Mouse (Mus musculus): ENCODE measurements around the gene Gngt1. TPM values are rescaled to one million over a fixed set of nuclear protein-coding genes. Genes with fewer than 3 reads are reported as not detected.

The Gngt1 gene
- polyA plus RNA-seq (2016; fragmentation: Nextera tagmentation; extraction: Ambion mirVana) = not detected in 2 replicates

GRCm38 (mm10) chr6:3993492-3993891, at the start of gene Gngt1:
Gngt1 (plus strand) TSS chr6:3993792.
- H3K9ac ChIP-seq = no peak within 1 kb of the TSS

GRCm38 (mm10) chr6:3954969-3955368, 38.6 kb upstream of the Gngt1 start:
- Histone ChIP-seq H3K36me3 (no peaks in the 10 kb centered on the region), H3K27ac (no peak overlapping the region), H3K4me1 (no peaks in the 10 kb centered on the region), H3K4me3 (no peak overlapping the region), H3K9ac (no peak overlapping the region), H3K4me2 (replicated peaks) (no peak overlapping the region), H3K9me3 (no peaks in the 10 kb centered on the region), H3K27me3 (replicated peaks) (no peaks in the 10 kb centered on the region)
- ATAC-seq (ENCODE audit: low FRiP score, low read depth) = no peak
- 44% methylated on average over 4 of the region's 4 CpGs for WGBS

More at GRCm38 (mm10) chr6:3993492-3993891, at the start of gene Gngt1:
- ATAC-seq (ENCODE audit: low FRiP score, low read depth) = no peak
- no peak within 1 kb of the TSS for H3K4me2 ChIP-seq (replicated peaks)
- no peak within 1 kb of the TSS for H3K4me3 ChIP-seq
- 89% methylated on average over 6 of the region's 6 CpGs for WGBS
- no peaks in the 10 kb centered on the region for H3K4me1 ChIP-seq
- no peaks in the 10 kb centered on the region for H3K9me3 ChIP-seq
- H3K27ac ChIP-seq = no peak within 1 kb of the TSS
- H3K27me3 ChIP-seq (replicated peaks) = no peaks in the 10 kb centered on the region
- no peaks in the 10 kb centered on the region for H3K36me3 ChIP-seq

GRCm38 (mm10) chr6:3967676-3968626, 25.6 kb upstream of the Gngt1 start:
- WGBS = 30% methylated on average over 31 of the region's 31 CpGs
- H3K4me1 ChIP-seq = no peaks in the 10 kb centered on the region
- H3K4me3 ChIP-seq = no peak overlapping the region; the same call in 1 of the 2 replicates
- no peak for ATAC-seq (ENCODE audit: low FRiP score, low read depth)
- no peak overlapping the region for H3K27ac ChIP-seq
- no peaks in the 10 kb centered on the region for H3K9me3 ChIP-seq
- peak overlapping the region; percentile 44 for H3K4me2 ChIP-seq (replicated peaks)
- H3K36me3 ChIP-seq = no peaks in the 10 kb centered on the region
- no peak overlapping the region for H3K9ac ChIP-seq
- no peaks in the 10 kb centered on the region for H3K27me3 ChIP-seq (replicated peaks)

- WGBS = 80% methylated on average over 1 of the region's 1 CpGs
- Histone ChIP-seq H3K36me3 (no peaks in the 10 kb centered on the region), H3K27ac (no peak overlapping the region), H3K9ac (no peak overlapping the region), H3K9me3 (no peaks in the 10 kb centered on the region), H3K4me1 (no peaks in the 10 kb centered on the region), H3K4me2 (replicated peaks) (no peak overlapping the region), H3K27me3 (replicated peaks) (no peaks in the 10 kb centered on the region), H3K4me3 (no peak overlapping the region)
- ATAC-seq (ENCODE audit: low FRiP score, low read depth) = no peak
Observed at GRCm38 (mm10) chr6:3973679-3974078, 19.9 kb upstream of the Gngt1 start.

- no peak overlapping the region for H3K9ac ChIP-seq
- H3K9me3 ChIP-seq = no peaks in the 10 kb centered on the region
- no peaks in the 10 kb centered on the region for H3K36me3 ChIP-seq
- no peak for ATAC-seq (ENCODE audit: low FRiP score, low read depth)
- no peak overlapping the region for H3K4me3 ChIP-seq
- no peaks in the 10 kb centered on the region for H3K27me3 ChIP-seq (replicated peaks)
- H3K27ac ChIP-seq = no peak overlapping the region
- no peak overlapping the region for H3K4me2 ChIP-seq (replicated peaks)
- no peaks in the 10 kb centered on the region for H3K4me1 ChIP-seq
- WGBS = 90% methylated on average over 5 of the region's 5 CpGs
Observed at GRCm38 (mm10) chr6:3982661-3983284, 10.8 kb upstream of the Gngt1 start.

GRCm38 (mm10) chr6:3988750-3989149, 4.8 kb upstream of the Gngt1 start, which contains the start of gene Tfpi2:
Tfpi2 (minus strand) TSS chr6:3988919.
- Histone ChIP-seq H3K27me3 (replicated peaks) (no peaks in the 10 kb centered on the region), H3K4me3 (no peak within 1 kb of the TSS), H3K9me3 (no peaks in the 10 kb centered on the region), H3K9ac (no peak within 1 kb of the TSS), H3K36me3 (no peaks in the 10 kb centered on the region), H3K4me2 (replicated peaks) (no peak within 1 kb of the TSS), H3K27ac (no peak within 1 kb of the TSS), H3K4me1 (no peaks in the 10 kb centered on the region)
- no peak for ATAC-seq (ENCODE audit: low FRiP score, low read depth)
- WGBS = 78% methylated on average over 3 of the region's 3 CpGs

GRCm38 (mm10) chr6:3998089-3998488, 4.5 kb downstream of the Gngt1 start:
- H3K9me3 ChIP-seq = no peaks in the 10 kb centered on the region
- H3K9ac ChIP-seq = no peak overlapping the region
- H3K36me3 ChIP-seq = no peaks in the 10 kb centered on the region
- no peaks in the 10 kb centered on the region for H3K27me3 ChIP-seq (replicated peaks)
- H3K4me1 ChIP-seq = no peaks in the 10 kb centered on the region
- H3K4me2 ChIP-seq (replicated peaks) = no peak overlapping the region
- no peak overlapping the region for H3K4me3 ChIP-seq
- WGBS = 78% methylated on average over 4 of the region's 4 CpGs
- H3K27ac ChIP-seq = no peak overlapping the region
- ATAC-seq (ENCODE audit: low FRiP score, low read depth) = no peak

GRCm38 (mm10) chr6:3999296-3999695, 5.7 kb downstream of the Gngt1 start:
- no peak overlapping the region for H3K4me3 ChIP-seq
- no peaks in the 10 kb centered on the region for H3K36me3 ChIP-seq
- no peaks in the 10 kb centered on the region for H3K9me3 ChIP-seq
- no peak overlapping the region for H3K9ac ChIP-seq
- no peak overlapping the region for H3K4me2 ChIP-seq (replicated peaks)
- H3K27me3 ChIP-seq (replicated peaks) = no peaks in the 10 kb centered on the region
- WGBS = 74% methylated on average over 6 of the region's 6 CpGs
- ATAC-seq (ENCODE audit: low FRiP score, low read depth) = no peak
- peaks cover 6% of the 10 kb centered on the region; the same call in 1 of the 2 replicates for H3K4me1 ChIP-seq
- no peak overlapping the region for H3K27ac ChIP-seq

- H3K27me3 ChIP-seq (replicated peaks) = no peaks in the 10 kb centered on the region
- no peaks in the 10 kb centered on the region for H3K36me3 ChIP-seq
- no peaks in the 10 kb centered on the region for H3K9me3 ChIP-seq
- H3K9ac ChIP-seq = no peak overlapping the region
- H3K4me3 ChIP-seq = no peak overlapping the region
- ATAC-seq (ENCODE audit: low FRiP score, low read depth) = no peak
- no peak overlapping the region for H3K4me2 ChIP-seq (replicated peaks)
- H3K4me1 ChIP-seq = peaks cover 6% of the 10 kb centered on the region; the same call in 1 of the 2 replicates
- H3K27ac ChIP-seq = no peak overlapping the region
- 92% methylated on average over 3 of the region's 3 CpGs for WGBS
Observed at GRCm38 (mm10) chr6:4000716-4001115, 7.1 kb downstream of the Gngt1 start.

GRCm38 (mm10) chr6:4003445-4003844, 9.9 kb downstream of the Gngt1 start:
- Histone ChIP-seq H3K4me3 (no peak overlapping the region), H3K4me2 (replicated peaks) (peak overlapping the region; percentile 64)

GRCm38 (mm10) chr6:4003890-4004306, 10.3 kb downstream of the Gngt1 start, which contains the start of gene Gng11:
Gng11 (plus strand) TSS chr6:4003904.
- peak within 1 kb of the TSS; percentile 36 for H3K4me3 ChIP-seq
- peak within 1 kb of the TSS; percentile 64 for H3K4me2 ChIP-seq (replicated peaks)
- H3K4me1 ChIP-seq = peaks cover 6% of the 10 kb centered on the region; the same call in 1 of the 2 replicates
- no peaks in the 10 kb centered on the region for H3K27me3 ChIP-seq (replicated peaks)
- no peaks in the 10 kb centered on the region for H3K9me3 ChIP-seq
- WGBS = 4% methylated on average over 19 of the region's 19 CpGs
- peak within 1 kb of the TSS; percentile 51 for H3K9ac ChIP-seq
- no peak within 1 kb of the TSS for H3K27ac ChIP-seq
- H3K36me3 ChIP-seq = no peaks in the 10 kb centered on the region
- ATAC-seq (ENCODE audit: low FRiP score, low read depth) = peak; percentile 79

More at GRCm38 (mm10) chr6:4003445-4003844, 9.9 kb downstream of the Gngt1 start:
- Histone ChIP-seq H3K9me3 (no peaks in the 10 kb centered on the region), H3K4me1 (peaks cover 6% of the 10 kb centered on the region; the same call in 1 of the 2 replicates), H3K9ac (no peak overlapping the region), H3K27me3 (replicated peaks) (no peaks in the 10 kb centered on the region), H3K36me3 (no peaks in the 10 kb centered on the region), H3K27ac (no peak overlapping the region)
- WGBS = 52% methylated on average over 4 of the region's 4 CpGs
- ATAC-seq (ENCODE audit: low FRiP score, low read depth) = peak; percentile 2; the same call in 1 of the 2 replicates

- Histone ChIP-seq H3K9me3 (no peaks in the 10 kb centered on the region), H3K27me3 (replicated peaks) (no peaks in the 10 kb centered on the region), H3K36me3 (no peaks in the 10 kb centered on the region), H3K27ac (no peak overlapping the region), H3K4me3 (no peak overlapping the region), H3K4me2 (replicated peaks) (no peak overlapping the region), H3K4me1 (peaks cover 6% of the 10 kb centered on the region; the same call in 1 of the 2 replicates), H3K9ac (no peak overlapping the region)
- WGBS = 87% methylated on average over 2 of the region's 2 CpGs
- no peak for ATAC-seq (ENCODE audit: low FRiP score, low read depth)
Observed at GRCm38 (mm10) chr6:4004808-4005207, 11.2 kb downstream of the Gngt1 start.
